Mouse (Mus musculus) lung, postnatal 14 days (tissue): ENCODE results near the gene Gpam.
A peak's percentile ranks its signal among the peaks of the same experiment; 100 is the strongest.

ENCODE experiments used
- DNase-seq: peaks from one replicate; pipeline ENCODE4 v3.0.0; 2021

Gene Gpam

DNA sequence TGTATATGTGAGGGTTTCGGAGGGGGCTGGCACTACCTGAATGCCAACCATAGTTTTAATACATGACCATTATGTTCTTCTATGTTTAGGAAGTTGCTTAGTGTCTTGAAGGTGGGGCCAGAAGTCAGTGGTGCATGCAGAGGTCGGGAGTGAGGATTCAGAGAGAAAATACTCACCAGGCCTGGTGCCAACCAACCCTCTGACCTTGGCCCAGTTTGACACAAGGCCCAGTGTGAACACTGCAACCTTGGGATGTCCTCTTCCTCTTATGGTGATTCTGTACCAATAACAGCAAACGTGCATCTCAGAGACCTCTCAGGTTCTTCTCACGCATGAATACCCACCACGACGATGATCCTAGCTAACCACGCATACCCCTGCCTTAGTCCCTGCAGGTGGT, 11.5 kb upstream of the Gpam start:
- no peak for DNase-seq

DNA sequence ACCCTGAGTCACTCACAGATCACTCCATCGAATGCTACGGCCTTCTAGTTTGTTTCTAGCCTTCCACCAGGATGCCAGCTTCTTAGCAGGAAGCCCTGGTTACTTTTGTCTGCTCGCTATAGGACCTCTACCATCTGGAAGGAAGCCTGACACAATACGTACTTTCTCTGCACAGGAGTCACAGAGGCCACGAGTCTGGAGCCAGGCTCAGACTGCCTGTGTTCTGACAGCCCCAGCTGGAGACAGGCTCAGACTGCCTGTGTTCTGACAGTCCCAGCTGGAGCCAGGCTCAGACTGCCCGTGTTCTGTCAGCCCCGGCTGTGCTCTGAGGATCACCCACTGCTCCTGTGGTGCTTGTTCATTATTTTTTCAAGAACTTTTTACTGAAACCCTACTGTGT, 10.8 kb upstream of the Gpam start:
- no peak for DNase-seq

DNA sequence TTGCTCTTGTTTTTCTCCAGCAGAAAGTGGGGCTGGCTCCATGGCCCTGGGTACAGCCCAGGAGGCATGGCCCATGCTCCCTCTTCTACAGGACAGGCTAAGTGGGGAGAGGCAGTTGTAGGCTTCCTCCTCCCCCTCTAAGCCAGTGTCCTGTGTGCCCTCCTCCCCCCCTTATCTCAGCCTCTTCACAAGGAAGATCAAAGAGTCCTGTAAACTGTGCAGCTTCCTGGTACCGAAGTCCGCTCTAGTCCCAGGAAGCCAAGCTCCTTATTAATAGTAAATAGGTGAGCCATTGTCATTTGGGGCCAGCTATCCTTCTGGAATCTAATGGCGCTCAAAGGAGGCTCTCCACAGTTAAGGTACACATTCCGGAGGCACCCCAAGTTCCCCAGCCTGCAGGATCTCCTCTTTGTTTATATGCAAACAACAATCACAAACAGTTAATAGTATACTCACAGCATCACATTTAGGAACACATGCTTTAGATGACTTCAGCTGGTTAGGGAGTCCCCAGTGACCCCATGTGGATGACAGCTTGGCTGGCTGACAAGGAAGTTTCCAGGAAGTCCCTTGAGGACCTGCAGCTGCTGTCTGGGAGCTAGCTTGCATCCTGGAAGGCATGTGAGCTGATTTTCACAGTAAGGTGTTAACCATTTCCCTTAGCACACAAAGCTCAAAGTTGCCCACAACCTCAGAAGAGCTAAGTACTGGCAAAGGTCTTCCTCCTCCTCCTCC, 9.8 kb upstream of the Gpam start:
- peak; percentile 57 for DNase-seq

DNA sequence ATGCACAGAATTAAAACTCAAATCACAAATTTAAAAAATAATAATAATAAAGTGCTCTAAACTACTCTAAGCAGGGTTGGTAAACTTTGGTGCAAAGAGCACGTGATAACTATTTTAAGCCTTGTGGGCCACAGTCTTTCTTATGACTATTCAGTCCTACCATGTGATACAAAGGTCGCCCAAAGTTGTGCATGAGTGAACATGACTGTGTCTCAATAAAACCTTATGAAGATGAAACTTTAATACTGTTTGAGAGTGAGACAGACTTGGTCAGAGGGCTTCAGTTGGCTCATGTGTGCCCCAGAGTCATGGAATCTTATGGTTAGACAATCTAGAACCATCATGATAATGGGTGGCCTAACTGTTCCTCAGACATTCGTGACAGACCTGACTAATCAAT, 8.9 kb upstream of the Gpam start:
- no peak for DNase-seq

DNA sequence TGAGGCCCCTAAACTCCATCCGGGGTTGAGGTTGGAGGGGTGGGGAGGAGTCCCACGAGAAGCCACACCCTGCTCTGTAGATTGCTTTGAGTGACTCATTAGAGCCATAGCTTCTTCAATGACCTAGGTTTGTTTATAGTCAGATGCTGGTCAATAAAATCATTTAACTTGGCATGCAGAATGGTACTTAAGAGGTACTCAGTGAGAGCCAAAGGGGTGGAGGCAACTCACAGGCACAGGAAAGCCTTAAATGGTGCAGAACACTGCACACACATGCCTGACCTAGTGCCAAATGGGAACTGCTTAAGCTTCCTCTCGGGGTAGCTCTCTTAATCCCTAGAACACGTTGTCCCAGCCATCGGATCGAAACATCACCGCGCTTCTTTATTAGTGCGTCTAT, 7.5 kb upstream of the Gpam start:
- DNase-seq, result no peak

DNA sequence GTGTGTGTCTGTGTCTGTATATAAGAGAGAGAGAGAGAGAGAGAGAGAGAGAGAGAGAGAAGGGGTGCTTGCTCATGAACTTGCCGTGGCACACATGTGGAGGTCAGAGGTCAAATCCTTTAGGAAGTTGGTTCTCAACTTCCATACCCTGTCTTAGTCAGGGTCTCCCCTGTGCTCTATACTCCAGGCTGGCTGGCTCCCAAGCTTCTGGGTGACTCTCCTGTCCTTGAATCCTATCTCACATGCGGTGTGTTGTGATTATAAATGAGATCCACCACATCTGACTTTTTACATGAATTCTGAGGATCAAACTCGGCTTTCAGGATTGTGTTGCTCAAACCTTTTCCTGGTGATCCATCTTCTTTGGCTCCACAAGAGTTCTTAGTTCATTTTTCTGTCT, 5.4 kb upstream of the Gpam start:
- DNase-seq, result no peak

DNA sequence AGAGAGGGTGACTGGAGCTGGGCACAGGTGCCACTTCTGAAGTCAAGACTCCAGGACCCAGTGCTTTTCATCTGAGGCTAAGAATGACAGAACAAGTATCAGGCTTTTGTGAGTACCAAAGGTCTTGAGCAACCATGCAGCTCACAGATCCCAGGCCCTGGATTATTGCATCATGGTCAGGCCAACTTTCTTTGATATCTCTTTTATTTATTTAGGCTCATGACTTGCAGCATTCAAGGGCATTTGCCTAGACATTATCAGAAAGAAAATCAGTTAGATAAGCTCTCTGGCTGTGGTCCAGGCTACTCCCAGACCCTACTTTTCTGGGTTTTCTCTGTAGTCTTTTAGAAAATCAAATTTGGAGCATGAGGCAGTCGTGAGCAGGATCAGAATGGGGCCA, 4.7 kb upstream of the Gpam start:
- DNase-seq, result no peak

DNA sequence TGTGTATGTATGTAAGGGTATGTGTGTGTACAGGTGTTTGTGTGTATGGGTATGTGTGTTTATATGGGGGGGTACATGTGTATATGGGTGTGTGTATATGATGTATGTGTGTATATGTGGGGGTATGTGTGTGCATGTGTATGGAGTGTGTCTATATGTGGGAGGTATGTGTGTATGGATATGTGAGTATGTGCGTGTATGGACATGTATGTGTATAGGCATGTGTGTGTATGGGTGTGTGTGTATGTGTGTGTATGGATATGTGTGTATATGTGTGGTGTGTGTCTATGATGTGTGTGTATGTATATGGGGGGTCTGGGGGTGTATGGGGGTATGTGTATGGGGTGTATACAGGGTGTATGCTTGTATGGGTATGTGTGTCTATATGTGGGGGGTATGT, 1.4 kb upstream of the Gpam start:
- no peak for DNase-seq

DNA sequence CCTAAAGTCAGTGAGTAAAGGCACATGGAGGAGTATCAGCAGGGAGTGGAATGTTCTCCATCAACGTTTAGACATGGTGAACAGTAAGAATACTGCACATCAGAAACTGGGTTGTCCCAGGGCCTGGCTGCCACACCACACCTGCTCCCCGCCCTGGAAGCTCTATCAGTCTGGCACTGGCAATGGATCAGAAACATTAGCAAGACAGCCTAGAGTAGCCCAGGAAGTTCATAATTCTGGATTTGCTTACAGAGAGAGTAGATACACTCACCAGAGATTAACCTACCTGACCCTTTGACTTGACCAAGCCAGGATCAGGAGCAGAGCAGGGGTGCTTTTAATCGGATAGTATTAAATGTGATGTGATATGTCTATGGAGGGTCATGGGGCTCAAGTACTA, 1.6 kb downstream of the Gpam start:
- DNase-seq, result no peak

DNA sequence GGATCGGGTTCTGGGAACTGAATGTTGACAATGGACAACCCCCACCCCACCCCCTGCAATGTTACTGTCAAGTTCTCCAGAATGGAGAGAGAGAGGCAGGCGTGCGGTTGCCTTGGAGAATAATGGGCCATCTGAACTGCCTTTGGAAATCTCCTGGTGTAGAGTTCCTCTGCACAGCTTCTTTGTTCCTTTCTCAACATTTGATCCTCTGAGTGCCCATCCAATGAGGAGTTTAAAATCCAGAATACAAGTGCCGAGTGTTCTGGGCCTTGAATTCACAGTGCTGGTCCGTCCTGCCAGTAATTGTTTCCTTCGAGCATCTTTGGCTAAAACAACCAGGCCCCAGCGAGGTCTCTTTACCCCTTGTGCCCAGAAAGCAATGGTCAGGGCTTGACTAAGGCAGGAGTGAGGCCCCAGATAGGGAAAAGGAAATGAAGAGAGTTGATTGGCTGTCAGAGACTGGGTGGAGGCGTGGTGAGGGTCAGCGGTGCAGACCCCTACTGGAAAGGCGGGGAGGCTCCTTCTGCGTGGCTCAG, 4.0 kb downstream of the Gpam start:
- DNase-seq, result no peak

DNA sequence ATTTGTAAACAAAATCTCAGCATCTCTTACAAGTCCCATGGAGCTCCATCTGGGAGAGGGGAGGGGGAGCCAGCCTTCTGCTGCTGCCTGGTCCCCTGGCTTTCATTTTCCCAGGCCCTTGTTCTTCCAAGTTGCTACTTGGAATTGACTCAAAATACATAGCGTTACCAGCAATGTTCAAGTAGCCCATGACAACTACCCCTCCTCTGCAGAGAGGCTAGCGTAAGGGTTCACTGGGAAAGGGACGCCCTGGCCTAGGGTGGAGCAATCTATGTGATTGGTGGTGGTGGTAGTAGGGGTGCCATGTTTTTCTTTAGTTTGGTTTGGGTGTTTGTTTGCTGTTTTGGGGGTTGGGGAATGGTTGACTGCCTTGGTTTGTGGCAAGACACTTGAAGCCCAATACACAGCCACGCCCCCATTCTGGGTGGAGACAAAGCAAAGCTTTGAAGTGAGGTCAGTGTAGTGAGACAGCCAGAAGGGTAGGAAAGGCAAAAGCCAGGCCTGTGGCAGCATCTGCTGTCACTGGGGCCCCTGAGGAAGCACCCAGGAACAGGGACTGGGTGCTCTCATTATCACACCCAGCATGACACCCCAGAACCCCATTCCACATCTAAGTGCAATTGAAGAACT, 4.6 kb downstream of the Gpam start:
- DNase-seq, result peak; percentile 36

DNA sequence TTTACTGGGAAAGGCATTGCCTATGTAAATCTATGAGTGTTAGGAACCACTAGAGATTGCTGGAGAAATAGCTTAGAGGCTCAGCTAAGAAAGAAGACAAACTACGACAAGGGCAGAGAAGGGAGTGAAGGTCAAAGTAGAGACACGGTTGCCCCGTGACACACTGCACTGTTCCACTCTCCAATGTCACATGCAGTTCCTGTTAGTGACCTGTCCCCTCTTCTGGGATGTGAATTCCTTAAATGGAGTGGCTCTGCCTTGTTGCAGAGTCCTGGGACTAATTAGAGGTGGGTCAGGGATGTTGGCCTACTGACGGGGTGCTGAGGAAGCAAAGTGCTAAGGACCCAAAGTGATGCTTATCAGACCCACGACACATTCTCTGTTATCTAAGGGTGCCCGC, 5.2 kb downstream of the Gpam start:
- no peak for DNase-seq

DNA sequence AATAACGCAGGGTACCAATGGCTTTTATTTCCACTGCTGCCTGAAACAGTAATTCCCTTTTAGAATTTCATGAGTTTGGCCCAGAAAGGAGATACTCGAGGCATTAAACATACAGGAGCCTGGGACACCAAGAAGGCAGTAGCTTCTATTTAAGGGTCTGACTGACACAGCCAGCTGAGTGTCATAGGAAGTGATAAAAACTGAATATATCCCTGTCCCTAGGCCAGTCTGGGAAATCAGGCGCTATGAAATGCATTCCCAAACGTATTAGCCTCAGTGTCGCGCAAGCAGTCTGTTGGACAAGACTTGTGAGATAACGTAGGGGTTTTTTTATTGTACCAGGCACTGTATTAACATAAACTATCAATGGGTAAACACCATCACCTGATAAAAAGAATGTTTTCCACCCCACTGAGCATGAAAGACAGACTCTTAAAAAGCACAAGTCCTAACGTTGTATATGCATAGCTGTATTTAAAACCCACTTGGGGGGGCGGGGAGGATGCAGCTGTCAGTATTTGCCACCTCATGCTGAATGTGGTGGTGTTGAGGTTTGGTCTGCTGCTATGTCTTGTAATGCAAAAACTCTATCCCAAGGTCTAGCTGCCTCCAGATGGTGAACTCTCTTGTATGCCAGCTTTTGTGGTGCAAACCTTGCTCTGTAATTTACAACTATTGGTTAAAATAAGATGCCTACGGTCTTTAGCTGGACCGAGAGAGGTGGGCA, 6.4 kb downstream of the Gpam start:
- DNase-seq, result no peak

DNA sequence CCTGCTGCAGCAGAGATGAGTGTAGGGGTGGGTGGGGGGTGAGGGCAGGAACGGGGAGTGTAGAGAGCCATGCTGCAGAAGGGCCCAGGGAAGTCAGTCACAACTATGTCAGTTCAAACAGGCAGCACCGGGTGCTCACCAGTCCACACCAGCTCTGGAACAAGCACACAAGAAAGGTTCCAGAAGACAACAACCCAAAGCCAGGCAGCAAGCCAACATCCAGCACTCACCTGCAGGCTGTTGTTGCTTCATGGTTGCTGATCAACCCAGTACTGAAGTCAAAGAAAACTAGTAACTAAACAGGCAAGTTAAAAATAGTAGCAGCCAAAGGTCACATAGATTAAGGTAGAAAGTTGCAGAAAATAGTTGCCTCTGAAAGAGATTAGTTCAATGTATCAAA, 7.5 kb downstream of the Gpam start:
- DNase-seq, result no peak

DNA sequence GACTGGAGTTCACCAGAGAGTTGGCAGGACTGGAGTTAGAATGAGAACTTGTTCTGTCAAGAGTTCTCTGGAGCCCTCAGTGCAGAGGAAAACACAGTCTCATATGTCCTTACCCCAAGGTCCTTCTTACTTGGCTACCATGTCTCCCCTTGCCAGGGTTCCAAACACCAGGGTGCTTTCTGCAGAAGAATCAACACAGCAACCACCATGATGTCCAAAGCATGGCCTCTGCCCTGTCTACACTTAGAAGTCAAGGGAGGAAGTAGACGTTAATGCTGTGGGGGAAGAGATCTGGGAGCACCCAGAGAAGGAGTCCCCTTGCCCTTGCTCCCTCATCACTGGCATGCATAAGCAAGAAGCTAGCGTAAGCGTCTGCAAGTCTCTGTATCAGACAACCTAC, 9.0 kb downstream of the Gpam start:
- DNase-seq, result no peak

DNA sequence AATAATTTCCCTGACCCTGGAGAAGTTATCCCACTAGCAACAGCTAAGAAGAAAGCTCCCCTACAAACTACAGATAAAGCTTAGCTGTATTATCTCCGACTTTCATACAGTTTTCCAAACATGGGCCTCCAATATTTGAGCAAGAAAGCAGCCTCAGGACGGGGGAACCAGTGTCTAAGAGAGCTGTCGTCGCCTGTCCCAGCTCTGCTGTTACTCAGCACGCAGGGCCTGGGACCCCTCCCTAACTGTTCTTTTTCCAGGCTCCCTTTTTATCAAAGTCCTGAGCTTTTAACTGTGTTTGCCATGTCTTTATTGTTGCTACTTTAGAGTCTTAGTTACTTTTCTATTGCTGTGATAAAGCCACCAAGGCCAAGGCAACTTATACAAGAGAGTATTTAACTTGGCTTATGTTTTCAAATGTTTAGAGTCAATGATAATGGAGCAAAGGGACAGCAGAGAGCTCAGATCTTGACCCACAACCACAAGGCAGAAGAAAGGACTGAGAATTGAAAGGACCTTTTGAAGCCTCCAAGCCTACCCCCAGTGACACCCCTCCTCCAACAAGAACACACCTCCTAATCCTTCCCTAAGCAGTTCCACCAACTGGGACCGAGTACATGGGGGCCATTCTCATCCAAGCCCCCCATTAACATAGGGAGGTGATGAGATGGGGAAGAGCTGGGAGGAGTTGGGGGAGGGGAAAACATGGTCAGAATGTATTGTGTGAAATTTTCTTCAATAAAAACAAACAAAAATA, 9.8 kb downstream of the Gpam start:
- no peak for DNase-seq

DNA sequence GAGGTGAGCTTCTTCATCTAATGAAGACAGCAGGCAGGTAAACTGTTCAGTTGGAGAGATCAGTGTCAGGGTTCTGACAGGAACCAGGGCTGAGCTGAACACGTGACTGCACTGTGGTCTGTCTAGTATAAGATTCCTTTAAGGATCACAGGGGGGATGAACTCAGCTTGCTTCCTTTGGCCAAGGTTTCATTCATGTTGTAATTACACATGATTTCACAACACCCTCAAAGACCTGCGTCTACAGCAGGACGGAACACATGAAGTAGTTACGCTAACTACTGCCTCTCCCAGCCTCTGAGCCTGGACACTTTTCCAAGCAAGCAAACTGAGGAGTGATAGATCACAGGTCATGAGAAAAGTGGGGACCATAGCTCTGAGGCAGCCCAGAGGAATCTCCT, 11.5 kb downstream of the Gpam start:
- DNase-seq, result no peak

DNA sequence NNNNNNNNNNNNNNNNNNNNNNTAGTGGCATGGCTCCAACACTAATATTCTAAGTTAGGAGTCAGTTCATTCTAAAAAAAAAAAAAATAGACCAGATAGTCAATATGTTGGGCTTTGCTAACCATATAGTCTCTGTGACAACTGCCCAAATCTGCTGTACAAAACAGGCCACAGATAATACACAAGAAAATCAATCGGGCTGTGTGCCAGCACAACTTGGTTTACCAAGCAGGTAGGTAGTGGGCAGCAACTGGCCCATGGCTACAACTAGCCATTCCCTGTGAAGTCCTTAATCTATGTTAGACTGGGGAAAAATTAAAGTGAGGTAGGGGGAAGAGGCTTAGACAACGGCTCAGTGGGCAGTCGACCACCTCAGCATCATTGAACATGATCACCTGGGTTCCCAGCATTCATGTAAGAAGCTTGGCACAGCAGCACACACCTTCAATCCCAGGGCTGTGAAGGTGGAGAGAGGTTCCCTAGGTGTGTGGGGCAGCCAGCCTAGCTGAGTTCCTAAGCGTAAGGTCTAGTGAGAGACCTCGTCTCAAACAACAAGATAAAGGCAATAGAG, 12.1 kb downstream of the Gpam start:
- no peak for DNase-seq

DNA sequence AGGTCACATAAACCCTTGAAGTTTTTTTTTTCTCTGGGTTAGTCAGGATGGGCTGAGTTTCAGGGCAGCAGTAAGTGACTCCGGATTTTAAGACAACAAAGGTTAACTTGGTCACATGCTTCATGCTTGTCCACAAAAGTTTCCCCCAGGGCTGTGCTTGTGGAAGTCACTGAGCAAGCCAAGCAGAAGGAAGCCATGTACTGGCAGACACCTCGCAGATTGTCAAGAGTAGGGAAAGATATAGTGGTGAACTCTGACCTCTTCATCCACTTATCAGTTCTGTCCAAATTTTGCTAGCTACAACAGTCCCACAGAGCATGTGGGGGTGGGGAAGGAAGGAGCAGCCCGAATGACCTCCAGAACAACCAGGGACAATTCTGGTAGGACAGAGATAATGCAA, 19.1 kb downstream of the Gpam start:
- no peak for DNase-seq

DNA sequence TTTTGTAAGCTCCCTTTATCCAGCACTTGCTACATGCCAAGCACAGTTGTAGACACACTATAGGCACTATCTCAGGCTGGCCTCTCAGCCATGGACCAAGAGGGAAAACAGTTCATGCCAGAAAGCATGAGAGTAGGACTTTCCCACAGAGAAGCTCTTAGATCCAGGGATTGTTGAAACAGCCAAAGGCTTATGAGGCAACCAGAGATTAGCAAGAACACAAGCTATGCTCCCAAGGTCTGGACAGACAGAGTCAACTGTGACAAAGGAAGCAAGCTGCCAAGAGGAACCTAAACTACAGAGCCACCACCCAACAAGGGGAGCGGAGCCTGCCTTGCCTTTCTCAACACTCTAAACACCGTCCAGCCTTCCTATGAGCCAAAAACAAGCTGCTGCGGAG, 21.1 kb downstream of the Gpam start:
- DNase-seq, result no peak

DNA sequence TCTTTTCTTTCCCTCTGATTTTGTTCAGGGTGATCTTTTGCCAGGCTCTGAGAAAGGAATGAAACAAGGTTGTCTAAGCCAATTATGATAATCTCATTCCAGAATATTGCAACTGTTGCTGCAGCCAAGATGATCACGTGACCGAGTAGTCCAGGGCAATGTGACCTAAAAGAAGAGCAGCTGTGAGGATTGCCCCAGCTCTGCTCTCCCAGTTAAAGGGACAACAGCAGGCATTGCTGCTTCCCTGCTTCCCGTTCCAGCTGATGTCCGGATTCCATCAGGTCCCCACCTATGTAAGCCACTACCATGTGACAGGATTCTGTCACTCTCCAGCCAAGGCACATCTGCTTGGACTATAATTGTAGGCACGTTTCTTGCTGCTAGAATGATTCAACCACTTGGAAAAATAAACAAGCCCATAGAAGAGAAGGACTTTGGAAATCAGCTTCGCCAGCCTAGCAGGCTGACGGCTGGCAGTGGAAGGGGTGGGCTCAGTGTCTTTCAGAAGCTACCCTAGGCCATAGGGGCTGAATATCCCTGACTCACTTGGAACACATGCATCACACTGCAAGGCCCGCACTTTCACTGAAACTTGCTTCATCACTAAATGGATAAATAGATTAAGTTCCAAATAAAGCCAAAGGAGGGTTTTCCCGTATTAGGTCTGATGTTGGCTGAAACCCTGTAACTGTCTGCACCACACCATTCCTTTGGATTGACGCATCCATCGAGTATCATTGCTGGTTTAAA, 23.8 kb downstream of the Gpam start:
- peak; percentile 55 for DNase-seq

DNA sequence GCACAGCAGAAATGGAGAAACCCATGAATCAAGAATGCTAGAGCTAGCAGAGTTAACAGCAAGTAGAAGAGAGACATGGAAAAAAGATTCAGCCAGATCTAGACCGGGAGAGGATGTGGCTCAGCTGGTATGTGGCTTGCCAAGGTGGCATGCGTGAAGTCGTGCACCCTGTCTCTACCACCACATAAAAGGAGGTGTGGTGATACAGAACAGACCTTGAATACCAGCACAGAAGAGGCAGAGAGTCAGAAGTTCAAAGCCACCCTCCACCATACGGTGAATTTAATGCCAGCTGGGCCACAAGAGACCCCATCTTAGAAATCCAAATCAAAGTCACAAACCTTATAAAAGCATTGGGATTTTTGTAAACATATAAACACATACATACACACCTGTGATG, 25.4 kb downstream of the Gpam start:
- DNase-seq, result no peak
